ENCODE assay signal across 8 mouse cellular contexts in the genomic region with DNA sequence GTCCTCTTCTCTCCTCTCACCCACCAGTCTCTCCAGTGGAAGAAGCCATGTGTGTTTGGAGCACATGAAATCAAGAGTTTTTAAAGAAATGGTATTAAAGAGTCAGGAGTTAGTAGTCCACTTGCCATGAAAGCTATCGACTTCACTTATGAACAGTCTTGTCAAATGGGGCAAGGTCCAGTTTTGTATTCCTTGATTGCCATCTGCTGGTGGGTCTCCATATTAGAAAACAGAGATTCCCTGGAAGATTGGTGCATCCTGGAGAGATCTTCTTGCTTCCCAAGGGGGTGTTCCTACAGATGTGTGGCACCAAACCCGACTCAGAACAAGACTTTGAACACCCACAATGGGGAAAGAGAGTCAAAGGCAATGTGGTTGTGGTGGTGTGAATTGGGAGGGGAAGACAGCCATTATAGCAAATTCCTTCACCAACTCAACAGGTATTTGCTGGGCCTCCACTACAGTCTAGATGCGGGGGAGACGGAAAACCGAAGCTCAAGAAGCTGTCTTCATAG. TPM values are rescaled to one million over a fixed set of nuclear protein-coding genes. Genes with fewer than 3 reads are reported as not detected.
DNase-seq lines count a peak whose midpoint lies in the region; ATAC-seq and TF ChIP-seq lines count a peak whose summit lies in the region.

No protein-coding gene starts in this region.

- no peak overlapping the region for H3K4me3 ChIP-seq in heart, embryonic 12.5 days
- no peak overlapping the region for H3K4me3 ChIP-seq in E14TG2a.4 (replicated peaks; ENCODE audit: low read length)
- no peak overlapping the region for H3K4me3 ChIP-seq in kidney, postnatal 0 days (replicated peaks; ENCODE audit: low read depth, low read length)

- H3K36me3 ChIP-seq in heart, embryonic 12.5 days, result no peaks in the 10 kb centered on the region
- no peaks in the 10 kb centered on the region for H3K36me3 ChIP-seq in E14TG2a.4 (ENCODE audit: insufficient read depth, low read length)
- H3K36me3 ChIP-seq in kidney, postnatal 0 days (ENCODE audit: insufficient read depth, low read length), result no peaks in the 10 kb centered on the region

- no peak overlapping the region for H3K27ac ChIP-seq in heart, embryonic 12.5 days (ENCODE audit: poor library complexity, severe bottlenecking)
- H3K27ac ChIP-seq in kidney, postnatal 0 days, result no peak overlapping the region

- peak; percentile 13 for DNase-seq in heart, adult 8-10 months (ENCODE audit: low spot score)
- DNase-seq in adrenal gland, postnatal 14 days, result peak; percentile 60
- peak; percentile 69 for DNase-seq in kidney, postnatal 0 days (ENCODE audit: low spot score)
- peak; percentile 61 for DNase-seq in lung, postnatal 36 days
- DNase-seq in spleen, postnatal 4 days (ENCODE audit: low spot score in 2 of 2), result no peak

- H3K27me3 ChIP-seq in heart, embryonic 12.5 days (replicated peaks), result no peaks in the 10 kb centered on the region
- H3K27me3 ChIP-seq in E14TG2a.4 (ENCODE audit: insufficient read depth, low read length), result no peaks in the 10 kb centered on the region
- no peaks in the 10 kb centered on the region for H3K27me3 ChIP-seq in kidney, postnatal 0 days (ENCODE audit: insufficient read depth, low read length)

- WGBS in heart, embryonic 12.5 days, result 50% methylated on average over 5 of the region's 5 CpGs
- WGBS in kidney, postnatal 0 days, result 56% methylated on average over 5 of the region's 5 CpGs

- no peak overlapping the region for H3K9ac ChIP-seq in heart, embryonic 12.5 days
- H3K9ac ChIP-seq in kidney, postnatal 0 days (ENCODE audit: low read depth, low read length), result no peak overlapping the region

- peak; percentile 14 for TF ChIP-seq CTCF in E14TG2a.4 (conservative IDR thresholded peaks at IDR 0.05; ENCODE audit: low read length)
- TF ChIP-seq CTCF in kidney, postnatal 0 days (IDR thresholded peaks at IDR 0.05; ENCODE audit: low read depth), result peak; percentile 77

- H3K4me1 ChIP-seq in heart, embryonic 12.5 days (replicated peaks), result no peaks in the 10 kb centered on the region
- peaks cover 5% of the 10 kb centered on the region; the same call in 1 of the 2 replicates for H3K4me1 ChIP-seq in E14TG2a.4 (replicated peaks; ENCODE audit: low read depth, low read length)
- H3K4me1 ChIP-seq in kidney, postnatal 0 days (replicated peaks; ENCODE audit: insufficient read depth, low read length), result no peaks in the 10 kb centered on the region

- no peaks in the 10 kb centered on the region; the same call in 1 of the 2 replicates for H3K9me3 ChIP-seq in heart, embryonic 12.5 days (replicated peaks)
- peaks cover 5% of the 10 kb centered on the region; the same call in 1 of the 2 replicates for H3K9me3 ChIP-seq in E14TG2a.4 (ENCODE audit: low read length)
- no peaks in the 10 kb centered on the region for H3K9me3 ChIP-seq in kidney, postnatal 0 days (replicated peaks; ENCODE audit: low read length)

- no peak overlapping the region for H3K4me2 ChIP-seq in heart, embryonic 12.5 days
- no peak overlapping the region for H3K4me2 ChIP-seq in kidney, postnatal 0 days (ENCODE audit: low read length)

- ATAC-seq in heart, embryonic 12.5 days (ENCODE audit: insufficient number of reproducible peaks, low FRiP score), result no peak
- ATAC-seq in kidney, postnatal 0 days (replicated peaks; ENCODE audit: low FRiP score, low read depth), result no peak
- no peak for ATAC-seq in monocyte, adult 5-6 weeks (replicated peaks; ENCODE audit: insufficient number of reproducible peaks, low FRiP score, low TSS enrichment, poor library complexity, severe bottlenecking)

RNA-seq across cellular contexts. Expression of gene Sec63, which starts 26.7 kb away (rescaled TPM):
- 10 to 100 TPM; 24.4 to 38.7 (median 29.4) TPM for total RNA-seq in heart, adult 8-10 months (2022)
- 19.5 and 21.0 TPM in 2 replicates for polyA plus RNA-seq in heart, embryonic 12.5 days (2016; fragmentation: Nextera tagmentation; extraction: Ambion mirVana)
- 56.2 and 70.6 TPM in 2 replicates for total RNA-seq in adrenal gland, postnatal 14 days (2021)
- polyA plus RNA-seq in kidney, postnatal 0 days (2015; fragmentation: Nextera tagmentation; extraction: Ambion mirVana), result 17.6 and 17.7 TPM in 2 replicates
- total RNA-seq in monocyte, adult 5-6 weeks (2017), result 40.7 to 60.1 TPM (median 45.8 TPM) in 3 replicates

Comparison
In these comparisons a context has a peak if more than half of its experiments do, and no peak if none do; other contexts are left out.
1. DNase-seq: peak in heart, adult 8-10 months (single experiment), adrenal gland, postnatal 14 days (single experiment), kidney, postnatal 0 days (single experiment) and lung, postnatal 36 days (single experiment); none in spleen, postnatal 4 days (0 of 2).